Mouse (Mus musculus) limb, embryonic 10.5 days (tissue): ENCODE measurements around the gene Il18r1. TPM values are rescaled to one million over a fixed set of nuclear protein-coding genes. Genes with fewer than 3 reads are reported as not detected.

Experiments
- polyA plus RNA-seq: library from polyadenylated mRNA; unstranded; fragments of >200 nt; fragmentation: Nextera tagmentation; extraction: Ambion mirVana; gene quantifications from 2 replicates; pipeline ENCODE4 v1.2.1, GENCODE M21; 2016

The Il18r1 gene
- polyA plus RNA-seq, 1 experiment from 2014 or later = not detected

Other genes starting within 250 kb of the Il18r1 start
- 0.51 and 0.60 TPM in 2 replicates for gene Il1r1, start 240.5 kb upstream of the Il18r1 start, polyA plus RNA-seq
- 1.3 and 1.5 TPM in 2 replicates for gene Il1rl2, start 140.9 kb upstream of the Il18r1 start, polyA plus RNA-seq
- 0.15 TPM in 1 of 2 replicates, not detected in the other for gene Il1rl1, start 36.0 kb upstream of the Il18r1 start, polyA plus RNA-seq
- 0.24 and 0.31 TPM in 2 replicates for gene Il18rap, start 49.8 kb downstream of the Il18r1 start, polyA plus RNA-seq
- not detected in 2 replicates for gene Slc9a4, start 114.5 kb downstream of the Il18r1 start, polyA plus RNA-seq
- not detected in 2 replicates for gene Slc9a2, start 215.0 kb downstream of the Il18r1 start, polyA plus RNA-seq